Mouse (Mus musculus): Measurements from ENCODE around the gene Vwde.

DNA sequence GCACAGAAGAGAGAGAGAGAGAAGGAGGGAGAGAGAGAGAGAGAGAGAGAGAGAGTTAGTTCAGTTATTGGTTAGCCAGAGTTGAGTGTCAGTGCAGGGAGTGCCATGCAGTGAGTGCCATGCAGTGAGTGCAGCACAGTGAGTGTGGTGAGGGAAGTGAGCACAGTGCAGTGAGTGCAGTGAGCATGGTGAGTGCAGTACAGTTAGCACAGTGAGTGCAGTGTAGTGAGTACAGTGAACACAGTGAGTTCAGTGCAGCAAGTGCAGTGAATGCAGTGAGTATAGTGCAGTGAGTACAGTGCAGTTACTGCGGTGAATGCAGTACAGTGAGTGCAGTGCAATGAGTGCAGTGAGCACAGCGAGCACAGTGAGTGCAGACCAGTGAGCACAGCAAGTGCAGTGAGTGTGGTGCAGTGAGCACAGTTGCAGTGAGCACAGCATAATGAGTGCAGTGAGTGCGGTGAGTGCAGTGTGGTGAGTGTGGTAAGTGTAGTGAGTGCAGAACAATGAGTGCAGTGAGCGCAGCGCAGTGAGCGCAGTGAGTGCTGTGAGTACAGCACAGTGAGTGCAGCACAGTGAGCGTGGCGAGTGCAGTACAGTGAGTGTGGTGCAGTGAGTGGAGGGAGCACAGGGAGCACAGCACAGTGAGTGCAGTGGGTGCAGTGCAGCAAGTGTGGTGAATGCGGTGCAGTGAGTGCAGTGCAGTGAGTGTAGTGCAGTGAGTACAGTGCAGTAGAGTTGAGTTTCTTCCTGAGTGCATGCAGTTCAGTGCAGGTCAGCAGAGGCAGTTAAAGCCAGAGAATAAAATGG is 70.7 kb downstream of the Vwde start:
- no peak for TF ChIP-seq CTCF (IDR thresholded peaks at IDR 0.05; ENCODE audit: extremely low read depth, insufficient read length, insufficient replicate concordance, low read depth, low read length)
- TF ChIP-seq POLR2A (IDR thresholded peaks at IDR 0.05; ENCODE audit: low read depth, low read length) = no peak
